Mouse (Mus musculus): ENCODE measurements at regions not wholly inside any gene's neighbourhood (a gene's known extent, or its start where the extent isn't known, plus 50 kb on each side); places are given as distances from the start of the nearest gene placed in this dataset.

DNA sequence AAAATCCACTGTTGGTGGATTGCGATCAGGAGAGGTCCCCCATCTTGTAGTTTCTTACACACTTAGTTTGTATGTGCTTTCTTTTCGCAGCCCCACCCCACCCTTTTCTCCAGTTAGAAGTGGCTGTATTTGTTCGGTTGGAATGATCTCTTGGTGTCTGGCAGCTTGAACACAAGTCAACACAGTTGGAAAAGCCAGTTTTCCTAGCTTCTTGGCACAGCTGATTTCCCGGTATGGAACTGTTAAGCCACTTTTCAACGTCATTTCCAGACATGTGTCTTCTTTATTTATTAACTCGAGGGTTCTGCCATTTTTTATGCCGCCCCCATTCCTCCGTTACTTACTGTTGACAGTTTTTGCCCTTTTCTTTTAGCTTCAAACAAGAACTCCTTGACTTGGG is 259.2 kb downstream of the Enc1 start:
- no peak for ATAC-seq (replicated peaks; ENCODE audit: insufficient number of reproducible peaks, low FRiP score, low TSS enrichment, poor library complexity, severe bottlenecking)

DNA sequence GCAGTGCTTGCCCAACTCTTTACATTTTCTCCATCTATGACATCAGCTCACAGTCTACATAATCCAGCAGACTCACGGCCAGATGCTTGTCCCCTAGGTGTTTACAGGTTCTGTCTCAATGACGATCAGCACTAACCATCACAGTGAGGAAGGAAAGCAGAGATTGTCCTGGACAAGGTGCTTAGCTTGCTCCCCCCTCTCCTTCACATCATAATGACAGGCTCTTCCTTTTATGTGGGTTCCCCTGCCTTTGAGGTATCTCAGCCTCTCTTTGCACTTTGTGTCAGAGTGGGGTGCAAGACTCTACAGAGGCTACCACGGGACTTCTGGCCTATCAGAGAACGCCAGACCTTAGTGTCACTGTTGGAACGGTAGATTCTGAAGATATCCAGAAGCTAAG is 258.1 kb downstream of the Enc1 start:
- no peak for ATAC-seq (replicated peaks; ENCODE audit: insufficient number of reproducible peaks, low FRiP score, low TSS enrichment, poor library complexity, severe bottlenecking)

DNA sequence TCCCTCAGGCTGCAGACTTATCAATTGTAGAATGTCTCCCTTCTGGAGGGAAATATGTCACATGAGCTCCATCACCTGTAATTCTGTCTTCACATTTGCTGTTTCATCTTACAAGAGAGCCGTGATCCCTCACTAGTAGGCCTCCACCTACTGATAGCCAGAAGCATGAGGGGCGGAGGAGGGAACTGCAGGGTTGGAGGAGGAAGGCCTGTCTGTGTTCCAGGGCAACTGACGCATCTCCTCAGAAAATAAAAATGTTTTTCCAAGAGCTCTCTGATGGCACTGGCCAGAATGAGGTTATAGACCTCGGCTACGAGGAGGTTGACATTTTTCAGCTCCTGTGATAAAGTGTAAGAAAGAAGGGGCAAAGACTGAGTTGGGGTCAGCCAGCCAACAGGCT is 257.0 kb downstream of the Enc1 start:
- ATAC-seq (replicated peaks; ENCODE audit: insufficient number of reproducible peaks, low FRiP score, low TSS enrichment, poor library complexity, severe bottlenecking) = no peak

DNA sequence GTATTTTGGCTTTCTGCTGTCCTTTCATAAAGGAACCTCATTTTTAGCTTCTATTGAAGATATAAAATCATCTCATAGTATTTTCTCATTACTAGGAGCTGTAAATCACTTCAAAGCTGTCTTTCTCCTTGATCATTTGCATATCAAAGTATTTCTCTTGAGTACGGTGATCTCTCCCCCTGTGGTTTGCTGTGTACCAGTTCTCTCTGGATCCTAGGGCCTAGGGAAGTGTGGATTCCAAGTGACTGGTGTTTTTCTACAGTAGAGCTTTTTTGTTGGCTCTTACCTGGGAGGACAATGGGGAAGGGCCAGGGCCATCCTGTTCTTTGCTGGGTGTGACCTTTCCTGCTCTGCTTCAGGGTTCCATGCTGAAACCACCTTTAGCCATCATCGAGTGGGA is 253.9 kb downstream of the Enc1 start:
- ATAC-seq (replicated peaks; ENCODE audit: insufficient number of reproducible peaks, low FRiP score, low TSS enrichment, poor library complexity, severe bottlenecking) = no peak

DNA sequence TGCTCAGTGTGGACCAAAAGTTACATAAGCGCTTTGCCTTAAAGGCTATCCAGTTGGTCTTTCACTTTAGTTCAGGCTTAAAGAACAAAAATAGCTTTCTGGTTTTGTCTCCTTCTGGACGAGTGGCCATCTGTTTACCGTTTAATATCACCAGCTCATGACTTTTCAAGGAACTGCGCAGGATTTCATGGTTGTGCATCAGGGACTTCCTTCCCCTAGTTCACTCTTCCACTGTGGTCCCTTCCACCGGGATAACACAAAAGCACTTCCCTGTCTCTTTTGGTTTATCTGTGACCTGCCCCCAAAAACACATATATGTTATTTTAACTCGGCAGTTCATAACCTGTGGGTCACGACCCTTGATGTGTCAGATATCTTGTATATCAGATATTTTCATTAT is 252.9 kb downstream of the Enc1 start:
- ATAC-seq (replicated peaks; ENCODE audit: insufficient number of reproducible peaks, low FRiP score, low TSS enrichment, poor library complexity, severe bottlenecking) = no peak

DNA sequence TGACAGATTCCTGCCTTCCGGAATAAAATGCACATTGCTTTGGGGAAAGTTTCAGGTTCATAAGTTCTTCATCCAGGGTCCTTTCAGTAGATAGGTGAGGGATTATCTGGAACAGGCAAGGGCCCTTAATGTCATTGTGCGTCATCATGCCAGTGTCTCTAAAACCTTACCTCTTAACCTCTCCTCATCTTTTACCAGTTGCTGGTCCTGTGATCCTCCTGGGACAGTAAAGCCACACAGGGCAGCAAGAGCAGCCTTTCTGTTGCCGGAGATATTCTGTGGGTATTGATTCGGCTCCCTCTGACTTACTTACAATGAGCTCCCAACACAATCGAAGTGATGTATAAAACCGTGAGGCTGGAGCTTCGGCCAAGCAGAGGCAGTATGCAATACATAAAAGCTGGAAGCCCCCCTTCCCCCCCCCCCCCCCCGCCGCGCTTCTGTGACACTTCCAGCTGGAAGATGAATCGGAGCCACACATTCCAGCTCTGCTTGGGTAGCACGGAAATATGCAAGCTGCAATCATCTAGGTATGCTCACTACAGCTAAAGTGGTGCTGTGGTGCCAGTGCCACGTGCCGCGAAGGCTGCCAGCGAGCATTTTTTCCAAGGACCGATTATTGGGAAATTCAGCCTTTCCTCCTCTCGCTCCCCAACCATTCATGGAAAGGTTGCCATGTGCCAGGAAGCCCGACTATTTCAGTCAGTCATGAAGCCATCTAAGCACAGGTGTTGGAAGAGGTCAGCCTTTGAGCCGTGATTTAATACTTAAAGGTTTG is 252.2 kb downstream of the Enc1 start:
- no peak for ATAC-seq (replicated peaks; ENCODE audit: insufficient number of reproducible peaks, low FRiP score, low TSS enrichment, poor library complexity, severe bottlenecking)

DNA sequence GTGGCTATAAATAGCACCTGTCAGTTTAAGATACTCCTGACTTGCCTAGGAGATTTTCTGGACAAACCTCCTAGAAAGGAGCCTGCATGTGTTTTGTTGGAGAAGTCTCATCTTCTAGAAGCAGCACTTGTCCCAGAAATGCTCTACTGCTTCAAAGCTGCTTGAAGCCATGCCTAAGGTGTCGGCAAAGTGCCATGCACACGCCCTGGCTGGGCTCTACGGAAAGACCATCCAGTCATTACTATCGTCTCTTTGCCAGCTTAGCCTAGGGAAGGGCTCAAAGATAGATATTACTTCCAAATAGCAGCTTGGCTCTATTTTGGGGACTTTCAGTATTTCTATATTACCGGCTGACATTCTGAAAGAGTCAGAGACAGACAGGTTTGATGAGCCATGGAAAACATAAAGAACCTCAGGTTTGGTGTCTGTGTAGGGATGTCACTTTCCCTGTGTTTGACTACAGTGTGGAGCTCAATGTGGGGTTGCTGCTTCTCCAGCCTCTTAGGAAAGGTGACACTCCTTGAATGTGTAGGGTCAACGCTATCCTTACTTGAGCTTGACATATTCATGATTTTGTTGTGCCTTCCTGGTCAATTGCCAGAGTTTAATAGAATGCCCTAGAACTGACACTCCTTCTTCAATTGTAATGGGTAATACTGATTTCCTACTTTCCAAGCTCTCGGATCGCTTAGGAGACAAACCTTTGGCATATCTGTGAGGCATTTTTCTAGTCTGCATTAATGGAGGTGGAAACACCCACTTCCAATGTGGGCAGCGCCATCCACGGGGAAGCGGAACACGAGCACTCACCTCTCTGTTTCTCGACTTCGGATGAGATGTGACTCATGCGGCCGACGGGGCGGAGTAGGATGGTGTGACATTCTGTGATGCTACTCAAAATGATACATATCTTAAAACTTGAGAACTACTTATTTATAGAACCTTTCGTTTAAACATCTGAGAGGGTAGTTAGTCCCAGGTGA is 251.3 kb downstream of the Enc1 start:
- no peak for ATAC-seq (replicated peaks; ENCODE audit: insufficient number of reproducible peaks, low FRiP score, low TSS enrichment, poor library complexity, severe bottlenecking)

DNA sequence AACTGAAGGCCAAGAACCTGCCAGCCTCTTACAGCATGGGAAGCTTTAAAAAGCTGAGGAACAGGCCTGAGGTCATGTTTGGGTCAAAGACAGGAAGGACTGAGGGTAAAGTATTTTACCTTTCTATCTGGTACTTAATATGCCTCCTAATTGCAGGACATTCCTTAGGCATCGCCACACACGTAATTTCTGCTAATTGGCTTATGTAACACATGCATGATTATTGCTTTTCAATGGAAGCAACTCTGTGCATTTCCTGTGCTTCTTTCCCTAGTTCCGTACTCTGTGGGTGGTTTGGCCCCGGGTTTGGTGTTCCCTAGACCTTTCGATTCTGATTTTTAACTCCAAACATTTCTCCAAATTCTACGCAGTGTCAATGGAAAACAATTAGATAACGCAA is 249.2 kb downstream of the Enc1 start:
- no peak for ATAC-seq (replicated peaks; ENCODE audit: insufficient number of reproducible peaks, low FRiP score, low TSS enrichment, poor library complexity, severe bottlenecking)

DNA sequence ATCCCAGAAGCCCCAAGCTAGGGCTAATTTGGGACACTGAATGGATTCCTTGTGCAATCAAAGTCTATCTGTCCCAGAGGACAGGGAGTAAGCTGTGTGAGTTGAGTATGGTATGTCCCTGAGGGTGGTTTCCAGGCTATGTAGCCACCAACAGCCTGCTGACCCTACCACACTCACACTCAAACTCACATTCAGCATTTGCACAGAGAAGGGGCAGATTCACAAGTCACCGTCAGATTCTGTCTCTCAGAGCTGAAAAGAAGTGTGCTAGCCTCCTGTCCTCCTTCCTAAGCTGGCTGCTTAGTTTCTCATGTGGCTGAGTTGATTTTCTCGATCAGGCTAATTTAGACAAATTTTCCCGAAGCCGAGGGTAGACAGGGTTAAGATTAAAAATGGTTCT is 248.8 kb downstream of the Enc1 start:
- ATAC-seq (replicated peaks; ENCODE audit: insufficient number of reproducible peaks, low FRiP score, low TSS enrichment, poor library complexity, severe bottlenecking) = no peak

DNA sequence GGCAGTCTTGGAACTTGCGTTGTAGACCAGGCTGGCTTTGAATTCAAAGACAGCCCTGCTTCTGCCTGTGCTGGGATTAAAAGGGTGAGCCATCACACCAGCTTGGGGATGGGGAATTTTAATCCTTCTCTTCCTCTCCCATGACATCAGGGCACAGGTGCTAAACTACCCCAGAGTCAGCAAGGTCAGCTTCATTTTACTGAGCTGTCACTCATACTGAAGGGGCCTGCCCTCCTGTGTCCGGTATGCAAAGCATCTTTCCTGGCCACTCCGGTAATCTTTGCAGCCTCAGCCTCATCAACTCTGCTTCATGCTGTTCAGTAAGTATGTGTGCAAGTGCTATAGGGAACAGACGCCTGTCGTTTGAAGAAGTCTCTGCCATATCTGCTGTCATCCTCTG is 248.1 kb downstream of the Enc1 start:
- no peak for ATAC-seq (replicated peaks; ENCODE audit: insufficient number of reproducible peaks, low FRiP score, low TSS enrichment, poor library complexity, severe bottlenecking)

DNA sequence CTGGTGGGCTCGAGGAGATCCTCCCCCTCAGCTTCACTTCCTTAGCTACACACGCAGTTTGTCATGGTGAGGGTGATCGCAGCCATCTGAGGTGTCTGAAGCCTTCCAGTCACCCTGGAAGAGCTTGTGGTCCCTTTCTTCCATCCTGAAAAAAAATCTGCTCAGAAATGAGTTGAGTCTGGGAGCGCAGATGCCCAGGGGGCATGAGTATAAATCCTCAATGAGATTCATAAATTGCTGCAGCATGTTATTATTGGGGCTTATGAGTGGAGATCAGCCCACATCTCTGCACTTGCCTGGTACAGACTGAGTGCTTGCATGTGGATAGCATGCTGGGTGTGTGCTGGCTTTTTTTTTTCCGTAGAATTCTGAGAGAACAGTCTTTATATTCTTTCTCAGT is 247.6 kb downstream of the Enc1 start:
- ATAC-seq (replicated peaks; ENCODE audit: insufficient number of reproducible peaks, low FRiP score, low TSS enrichment, poor library complexity, severe bottlenecking) = no peak

DNA sequence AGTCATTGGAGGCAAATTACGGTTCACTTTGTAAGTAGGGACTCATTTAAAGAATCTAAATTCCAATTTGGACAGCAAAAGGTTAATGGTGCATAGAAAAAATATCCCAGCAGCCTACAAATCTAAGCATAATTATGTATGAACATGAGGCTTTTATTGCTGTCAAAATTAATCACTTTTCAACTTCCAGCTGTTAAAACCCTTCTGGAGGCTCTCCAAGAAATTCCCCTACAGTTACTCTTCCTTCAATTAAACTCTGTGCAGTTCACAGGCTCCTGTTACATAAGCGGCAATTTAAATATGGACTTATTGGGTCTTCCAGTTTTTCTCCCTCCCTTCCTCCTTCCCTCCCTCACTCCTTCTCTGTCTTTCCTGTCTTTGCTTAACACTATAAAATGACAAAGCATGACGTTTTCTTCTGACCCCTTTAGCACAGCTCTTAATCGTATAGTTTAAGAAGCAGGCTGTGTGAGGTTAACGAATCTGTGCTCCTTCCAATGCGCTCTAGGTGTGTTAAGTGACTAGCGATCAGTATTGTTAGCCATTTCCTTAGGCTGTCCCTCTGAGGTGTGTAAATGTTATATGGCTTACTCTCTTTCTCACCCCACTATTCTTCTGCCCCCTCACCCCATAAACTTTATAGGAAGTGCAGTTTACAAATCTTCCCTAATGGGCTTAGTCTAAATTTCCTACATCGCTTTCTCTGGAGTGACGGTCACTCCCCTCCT is 247.0 kb downstream of the Enc1 start:
- ATAC-seq (replicated peaks; ENCODE audit: insufficient number of reproducible peaks, low FRiP score, low TSS enrichment, poor library complexity, severe bottlenecking) = no peak

DNA sequence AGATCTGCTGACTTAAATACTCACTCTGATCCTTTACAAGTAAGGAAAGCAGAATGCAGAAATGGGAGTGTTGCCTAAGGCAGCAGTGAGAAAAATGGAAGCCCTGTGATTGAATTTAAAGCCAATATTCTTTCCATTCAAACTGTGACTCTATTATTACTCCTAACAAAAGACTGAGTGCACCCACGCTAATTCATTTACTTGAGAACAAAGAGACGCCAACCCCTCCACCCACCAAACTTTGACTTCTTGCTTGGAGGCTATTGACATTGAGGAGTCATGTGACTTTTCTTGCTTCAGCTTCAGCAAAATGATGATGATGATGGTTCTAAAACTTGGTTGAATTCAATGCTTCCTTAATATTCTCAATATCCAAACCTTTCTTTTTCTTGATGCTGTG is 245.6 kb downstream of the Enc1 start:
- no peak for ATAC-seq (replicated peaks; ENCODE audit: insufficient number of reproducible peaks, low FRiP score, low TSS enrichment, poor library complexity, severe bottlenecking)

DNA sequence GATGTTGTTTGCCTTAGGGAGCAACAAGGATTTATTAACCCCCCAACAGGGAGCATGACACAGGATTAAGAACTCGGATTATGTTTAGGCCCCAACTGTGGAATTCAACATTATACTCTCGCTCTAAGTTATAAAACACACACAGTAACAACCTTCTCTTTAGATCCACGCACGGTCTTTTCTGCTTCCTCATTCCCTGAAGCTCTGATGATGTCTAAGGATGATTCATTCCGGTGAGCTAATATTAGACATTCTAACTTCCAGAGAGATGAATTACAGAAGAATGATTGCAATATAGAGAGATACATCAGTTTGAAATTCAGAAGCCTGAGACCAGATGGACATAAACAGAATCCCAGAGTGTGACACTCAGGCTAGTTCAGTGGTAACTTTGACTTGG is 245.0 kb downstream of the Enc1 start:
- ATAC-seq (replicated peaks; ENCODE audit: insufficient number of reproducible peaks, low FRiP score, low TSS enrichment, poor library complexity, severe bottlenecking) = no peak

DNA sequence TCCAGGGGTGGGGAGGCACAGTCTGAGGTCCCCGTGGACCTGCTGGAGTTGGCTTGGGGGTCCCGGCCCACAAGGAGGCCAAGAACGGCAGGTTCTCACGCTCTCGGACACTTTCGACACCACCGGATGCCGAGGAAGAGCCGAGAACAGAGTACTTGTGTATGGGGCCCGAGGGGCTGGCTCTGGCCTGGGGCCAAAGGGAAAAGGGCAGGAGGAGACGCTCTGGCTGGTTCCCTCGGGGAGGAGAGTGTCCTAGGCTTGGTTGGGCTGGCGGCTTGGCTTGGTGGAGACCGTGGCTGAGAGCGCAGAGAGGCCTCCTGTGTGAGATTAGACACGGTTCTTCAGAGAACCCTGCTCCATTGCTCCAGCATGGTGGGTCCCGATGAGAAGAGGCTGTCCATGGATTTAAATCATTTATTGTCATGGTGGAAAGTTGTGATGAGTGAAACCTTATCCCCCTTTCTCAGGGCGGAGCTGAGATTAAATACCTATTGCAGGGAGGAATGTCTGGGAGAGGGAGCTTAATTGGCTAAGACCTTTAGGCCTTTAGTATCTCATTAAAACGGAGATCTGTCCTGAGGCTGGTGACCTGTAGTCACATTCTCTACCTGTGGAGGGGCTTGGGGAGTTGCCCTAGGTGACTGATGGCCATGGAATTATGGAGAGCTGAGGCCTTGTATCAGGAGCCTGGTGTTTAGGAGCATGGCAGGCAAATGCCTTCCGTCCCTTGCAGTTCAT is 244.1 kb downstream of the Enc1 start:
- no peak for ATAC-seq (replicated peaks; ENCODE audit: insufficient number of reproducible peaks, low FRiP score, low TSS enrichment, poor library complexity, severe bottlenecking)

DNA sequence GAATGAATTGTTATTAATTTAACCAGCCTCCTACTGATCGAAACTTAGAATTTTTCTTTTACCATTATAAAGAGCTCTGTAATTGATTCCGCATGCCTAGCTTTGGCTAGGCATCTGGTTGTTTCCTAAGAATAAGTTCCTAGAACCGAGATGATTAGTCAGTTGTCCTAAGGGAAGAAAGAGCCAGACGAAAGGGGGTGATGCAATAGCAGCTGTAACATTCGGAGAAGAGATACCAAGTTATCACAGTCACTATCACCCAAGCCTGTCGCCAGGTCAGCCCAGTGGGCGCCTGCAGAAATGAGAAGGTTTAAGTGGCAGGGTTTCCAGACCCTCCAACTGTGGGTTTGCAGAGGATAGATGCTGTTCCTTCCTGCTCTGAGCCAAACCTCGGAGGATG is 242.8 kb downstream of the Enc1 start:
- no peak for ATAC-seq (replicated peaks; ENCODE audit: insufficient number of reproducible peaks, low FRiP score, low TSS enrichment, poor library complexity, severe bottlenecking)

DNA sequence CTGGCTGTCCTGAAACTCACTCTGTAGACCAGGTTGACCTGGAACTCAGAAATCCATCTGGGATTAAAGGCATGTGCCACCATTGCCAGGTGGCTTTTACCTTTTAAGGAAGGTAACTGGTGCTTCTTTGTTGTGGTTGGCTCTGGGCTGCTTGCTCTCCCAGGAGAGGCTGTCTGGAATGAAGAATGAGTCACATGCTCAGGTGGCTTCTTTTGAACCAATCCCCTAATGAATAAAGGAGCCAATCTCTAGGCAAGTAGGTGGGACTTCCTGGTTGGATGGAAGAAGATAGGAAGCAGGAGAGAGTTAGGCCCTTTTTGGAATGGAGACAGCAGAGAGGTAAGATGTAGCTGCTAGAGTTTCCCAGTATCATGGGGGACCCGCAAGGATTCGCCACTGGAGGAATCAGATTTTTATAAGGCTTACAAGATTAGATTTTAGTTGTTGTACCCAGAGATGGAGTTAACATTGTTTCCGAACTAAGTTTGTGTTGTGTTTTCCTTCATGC is 241.6 kb downstream of the Enc1 start:
- no peak for ATAC-seq (replicated peaks; ENCODE audit: insufficient number of reproducible peaks, low FRiP score, low TSS enrichment, poor library complexity, severe bottlenecking)

DNA sequence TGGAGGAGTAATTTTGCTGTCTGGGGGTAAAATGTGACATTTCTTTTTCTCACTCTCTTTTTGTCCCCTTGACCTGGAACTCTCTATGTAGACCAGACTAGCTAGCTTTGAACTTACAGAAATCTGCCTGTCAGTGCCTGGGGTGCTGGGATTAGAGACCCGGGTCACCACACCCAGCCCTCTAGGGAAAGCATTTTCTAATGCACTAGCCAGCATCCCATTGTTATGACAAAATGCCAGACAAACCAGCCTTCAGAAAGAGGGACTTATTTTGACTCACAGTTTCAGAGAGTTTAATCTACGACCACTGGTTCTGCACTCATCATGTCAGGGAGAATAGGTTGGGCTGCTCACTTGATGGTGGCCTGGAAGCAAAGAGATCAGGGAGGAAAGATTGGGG is 240.4 kb downstream of the Enc1 start:
- ATAC-seq (replicated peaks; ENCODE audit: insufficient number of reproducible peaks, low FRiP score, low TSS enrichment, poor library complexity, severe bottlenecking) = no peak

Measured in monocyte, adult 5-6 weeks (primary cell).